Mouse (Mus musculus): ENCODE measurements around the gene Ggta1. TPM values are rescaled to one million over a fixed set of nuclear protein-coding genes. Genes with fewer than 3 reads are reported as not detected.

Ggta1 gene
- polyA plus RNA-seq (2015; fragmentation: Nextera tagmentation; extraction: Ambion mirVana), result 7.1 and 9.2 TPM in 2 replicates

GRCm38 (mm10) chr2:35462791-35463281 lies at the start of gene Ggta1:
TSS of gene Ggta1 (minus strand) at chr2:35463231.
- peak; percentile 38; the same call in 1 of the 2 replicates for ATAC-seq
- Histone ChIP-seq H3K36me3 (ENCODE audit: control insufficient read depth, insufficient read depth, low read length) (no peaks in the 10 kb centered on the region), H3K9ac (ENCODE audit: low read depth, low read length) (peak within 1 kb of the TSS; percentile 79), H3K4me2 (ENCODE audit: low read length) (peak within 1 kb of the TSS; percentile 95), H3K27ac (ENCODE audit: low read depth, low read length) (no peak within 1 kb of the TSS; the same call in 1 of the 2 replicates), H3K4me1 (ENCODE audit: control insufficient read depth, insufficient read depth, low read depth, low read length) (peaks cover 9% of the 10 kb centered on the region), H3K9me3 (ENCODE audit: control insufficient read depth, low read length) (no peaks in the 10 kb centered on the region), H3K4me3 (ENCODE audit: low read length) (peak within 1 kb of the TSS; percentile 62), H3K27me3 (replicated peaks; ENCODE audit: control insufficient read depth, insufficient read depth, low read length) (peaks cover 4% of the 10 kb centered on the region)
- 17% methylated on average over 7 of the region's 7 CpGs for WGBS

- no peak overlapping the region for H3K27ac ChIP-seq (ENCODE audit: low read depth, low read length)
- 97% methylated on average over 4 of the region's 4 CpGs for WGBS
- no peak overlapping the region for H3K9ac ChIP-seq (ENCODE audit: low read depth, low read length)
- H3K4me2 ChIP-seq (ENCODE audit: low read length), result no peak overlapping the region
- no peaks in the 10 kb centered on the region for H3K9me3 ChIP-seq (ENCODE audit: control insufficient read depth, low read length)
- H3K4me3 ChIP-seq (ENCODE audit: low read length), result no peak overlapping the region
- no peak for ATAC-seq
- no peaks in the 10 kb centered on the region for H3K27me3 ChIP-seq (replicated peaks; ENCODE audit: control insufficient read depth, insufficient read depth, low read length)
- H3K4me1 ChIP-seq (ENCODE audit: control insufficient read depth, insufficient read depth, low read depth, low read length), result peaks cover 5% of the 10 kb centered on the region
- H3K36me3 ChIP-seq (ENCODE audit: control insufficient read depth, insufficient read depth, low read length), result no peaks in the 10 kb centered on the region
Measured at GRCm38 (mm10) chr2:35512226-35512625, 49.2 kb upstream of the Ggta1 start.

- Histone ChIP-seq H3K4me2 (ENCODE audit: low read length) (no peak overlapping the region), H3K9ac (ENCODE audit: low read depth, low read length) (no peak overlapping the region), H3K4me1 (ENCODE audit: control insufficient read depth, insufficient read depth, low read depth, low read length) (peaks cover 10% of the 10 kb centered on the region), H3K4me3 (ENCODE audit: low read length) (no peak overlapping the region), H3K36me3 (ENCODE audit: control insufficient read depth, insufficient read depth, low read length) (no peaks in the 10 kb centered on the region), H3K27me3 (replicated peaks; ENCODE audit: control insufficient read depth, insufficient read depth, low read length) (no peaks in the 10 kb centered on the region), H3K9me3 (ENCODE audit: control insufficient read depth, low read length) (no peaks in the 10 kb centered on the region), H3K27ac (ENCODE audit: low read depth, low read length) (no peak overlapping the region)
- no peak for ATAC-seq
- 56% methylated on average over 1 of the region's 1 CpGs for WGBS
Measured at GRCm38 (mm10) chr2:35510920-35511319, 47.9 kb upstream of the Ggta1 start.

GRCm38 (mm10) chr2:35509888-35510287 lies 46.9 kb upstream of the Ggta1 start:
- H3K9ac ChIP-seq (ENCODE audit: low read depth, low read length), result no peak overlapping the region
- 72% methylated on average over 4 of the region's 4 CpGs for WGBS
- peaks cover 10% of the 10 kb centered on the region for H3K4me1 ChIP-seq (ENCODE audit: control insufficient read depth, insufficient read depth, low read depth, low read length)

GRCm38 (mm10) chr2:35509343-35509667 lies 46.3 kb upstream of the Ggta1 start:
- Histone ChIP-seq H3K4me2 (ENCODE audit: low read length) (no peak overlapping the region), H3K36me3 (ENCODE audit: control insufficient read depth, insufficient read depth, low read length) (no peaks in the 10 kb centered on the region), H3K4me3 (ENCODE audit: low read length) (no peak overlapping the region), H3K27me3 (replicated peaks; ENCODE audit: control insufficient read depth, insufficient read depth, low read length) (no peaks in the 10 kb centered on the region), H3K4me1 (ENCODE audit: control insufficient read depth, insufficient read depth, low read depth, low read length) (peaks cover 10% of the 10 kb centered on the region), H3K9ac (ENCODE audit: low read depth, low read length) (no peak overlapping the region), H3K27ac (ENCODE audit: low read depth, low read length) (peak overlapping the region; percentile 21; the same call in 1 of the 2 replicates), H3K9me3 (ENCODE audit: control insufficient read depth, low read length) (no peaks in the 10 kb centered on the region)
- 61% methylated on average over 6 of the region's 6 CpGs for WGBS
- no peak for ATAC-seq

More at GRCm38 (mm10) chr2:35509888-35510287, 46.9 kb upstream of the Ggta1 start:
- Histone ChIP-seq H3K27ac (ENCODE audit: low read depth, low read length) (no peak overlapping the region), H3K27me3 (replicated peaks; ENCODE audit: control insufficient read depth, insufficient read depth, low read length) (no peaks in the 10 kb centered on the region), H3K4me3 (ENCODE audit: low read length) (no peak overlapping the region), H3K36me3 (ENCODE audit: control insufficient read depth, insufficient read depth, low read length) (no peaks in the 10 kb centered on the region), H3K4me2 (ENCODE audit: low read length) (no peak overlapping the region), H3K9me3 (ENCODE audit: control insufficient read depth, low read length) (no peaks in the 10 kb centered on the region)
- no peak for ATAC-seq

GRCm38 (mm10) chr2:35508597-35509342 lies 45.7 kb upstream of the Ggta1 start:
- no peak overlapping the region for H3K4me3 ChIP-seq (ENCODE audit: low read length)
- H3K36me3 ChIP-seq (ENCODE audit: control insufficient read depth, insufficient read depth, low read length), result no peaks in the 10 kb centered on the region
- no peaks in the 10 kb centered on the region for H3K27me3 ChIP-seq (replicated peaks; ENCODE audit: control insufficient read depth, insufficient read depth, low read length)
- H3K27ac ChIP-seq (ENCODE audit: low read depth, low read length), result peak overlapping the region; percentile 46
- no peaks in the 10 kb centered on the region for H3K9me3 ChIP-seq (ENCODE audit: control insufficient read depth, low read length)
- peaks cover 9% of the 10 kb centered on the region for H3K4me1 ChIP-seq (ENCODE audit: control insufficient read depth, insufficient read depth, low read depth, low read length)
- peak; percentile 57 for ATAC-seq
- 38% methylated on average over 10 of the region's 10 CpGs for WGBS
- H3K9ac ChIP-seq (ENCODE audit: low read depth, low read length), result no peak overlapping the region
- no peak overlapping the region for H3K4me2 ChIP-seq (ENCODE audit: low read length)

GRCm38 (mm10) chr2:35507191-35507511 lies 44.1 kb upstream of the Ggta1 start:
- Histone ChIP-seq H3K27ac (ENCODE audit: low read depth, low read length) (no peak overlapping the region), H3K36me3 (ENCODE audit: control insufficient read depth, insufficient read depth, low read length) (no peaks in the 10 kb centered on the region), H3K9ac (ENCODE audit: low read depth, low read length) (no peak overlapping the region), H3K4me1 (ENCODE audit: control insufficient read depth, insufficient read depth, low read depth, low read length) (peaks cover 7% of the 10 kb centered on the region), H3K9me3 (ENCODE audit: control insufficient read depth, low read length) (no peaks in the 10 kb centered on the region), H3K27me3 (replicated peaks; ENCODE audit: control insufficient read depth, insufficient read depth, low read length) (no peaks in the 10 kb centered on the region), H3K4me3 (ENCODE audit: low read length) (no peak overlapping the region), H3K4me2 (ENCODE audit: low read length) (no peak overlapping the region)
- WGBS, result 60% methylated on average over 9 of the region's 9 CpGs
- 0 out of 2 replicates have a peak, but pooled peaks have one; percentile 18 for ATAC-seq

GRCm38 (mm10) chr2:35506311-35507190 lies 43.5 kb upstream of the Ggta1 start:
- H3K27me3 ChIP-seq (replicated peaks; ENCODE audit: control insufficient read depth, insufficient read depth, low read length), result no peaks in the 10 kb centered on the region
- no peaks in the 10 kb centered on the region for H3K36me3 ChIP-seq (ENCODE audit: control insufficient read depth, insufficient read depth, low read length)
- H3K4me3 ChIP-seq (ENCODE audit: low read length), result no peak overlapping the region
- H3K9ac ChIP-seq (ENCODE audit: low read depth, low read length), result no peak overlapping the region
- peak; percentile 37; the same call in 1 of the 2 replicates for ATAC-seq
- no peak overlapping the region for H3K4me2 ChIP-seq (ENCODE audit: low read length)
- no peaks in the 10 kb centered on the region for H3K9me3 ChIP-seq (ENCODE audit: control insufficient read depth, low read length)
- H3K27ac ChIP-seq (ENCODE audit: low read depth, low read length), result no peak overlapping the region
- 63% methylated on average over 6 of the region's 6 CpGs for WGBS
- peaks cover 7% of the 10 kb centered on the region for H3K4me1 ChIP-seq (ENCODE audit: control insufficient read depth, insufficient read depth, low read depth, low read length)

Data from hindbrain, embryonic 16.5 days (tissue).